Mouse (Mus musculus): Measurements from ENCODE around the gene Gdf5.

GRCm38 (mm10) chr2:155903632-155904008, 41.5 kb downstream of the Gdf5 start:
- TF ChIP-seq MYOG (IDR thresholded peaks at IDR 0.05; ENCODE audit: control insufficient read depth in 1 of 3, insufficient read depth in 1 of 3, insufficient read length in 2 of 3, low read depth in 2 of 3) (no peak), SRF (IDR thresholded peaks at IDR 0.05; ENCODE audit: control insufficient read depth, insufficient read length, low read depth) (no peak), MAX (IDR thresholded peaks at IDR 0.05; ENCODE audit: low read depth) (no peak), POLR2A (IDR thresholded peaks at IDR 0.05; ENCODE audit: insufficient read length, low read depth) (no peak), POLR2AphosphoS2 (IDR thresholded peaks at IDR 0.05; ENCODE audit: insufficient read length, low read depth) (no peak), USF1 (IDR thresholded peaks at IDR 0.05; ENCODE audit: low read depth) (no peak), E2F4 (IDR thresholded peaks at IDR 0.05; ENCODE audit: insufficient read depth) (no peak), CEBPB (IDR thresholded peaks at IDR 0.05; ENCODE audit: insufficient read depth, poor library complexity, severe bottlenecking) (no peak), TCF12 (IDR thresholded peaks at IDR 0.05; ENCODE audit: insufficient read depth, poor library complexity, severe bottlenecking) (no peak), REST (IDR thresholded peaks at IDR 0.05; ENCODE audit: insufficient read depth, insufficient read length) (no peak)

Data from myocyte (in vitro differentiated cells).